Mouse (Mus musculus) kidney, embryonic 14.5 days (tissue): ENCODE measurements around the gene Gpc3. TPM values are rescaled to one million over a fixed set of nuclear protein-coding genes. Genes with fewer than 3 reads are reported as not detected.

ENCODE experiments used
- ATAC-seq: fragments of 200-750 bp; cut with Nextera tagmentation; 2 replicates; pipeline ENCODE4 v1.8.0; 2017; ENCODE audit warnings: moderate number of reproducible peaks, mild to moderate bottlenecking, moderate TSS enrichment, moderate library complexity; ENCODE audit not compliant: low FRiP score, low TSS enrichment
- H3K27ac ChIP-seq: fragments of 300-500 bp; sonication (generic); 2 replicates; pipeline ENCODE4 v1.5.1; 2014; ENCODE audit warnings: low read depth, mild to moderate bottlenecking, low read length, moderate library complexity, mixed read lengths
- H3K27me3 ChIP-seq: fragments of 300-500 bp; sonication (generic); 2 replicates; pipeline ENCODE4 v1.6.1; 2014; ENCODE audit warnings: mild to moderate bottlenecking, low read length; ENCODE audit not compliant: control insufficient read depth, insufficient read depth
- H3K36me3 ChIP-seq: fragments of 300-500 bp; sonication (generic); 2 replicates; pipeline ENCODE4 v1.6.1; 2014; ENCODE audit warnings: low read length, mixed read lengths; ENCODE audit not compliant: control insufficient read depth, insufficient read depth
- H3K4me1 ChIP-seq: fragments of 300-500 bp; sonication (generic); 2 replicates; pipeline ENCODE4 v1.6.1; 2014; ENCODE audit warnings: low read length, mixed read lengths; ENCODE audit not compliant: control insufficient read depth, insufficient read depth
- H3K4me2 ChIP-seq: fragments of 300-500 bp; sonication (generic); replicated peaks from 2 replicates; pipeline ENCODE4 v1.6.1; 2014; ENCODE audit warnings: low read depth, mild to moderate bottlenecking, low read length
- H3K4me3 ChIP-seq: fragments of 300-500 bp; sonication (generic); 2 replicates; pipeline ENCODE4 v1.5.1; 2014; ENCODE audit warnings: mild to moderate bottlenecking, low read length
- H3K9ac ChIP-seq: fragments of 300-500 bp; sonication (generic); 2 replicates; pipeline ENCODE4 v1.6.1; 2014; ENCODE audit warnings: low read depth, mild to moderate bottlenecking, low read length, moderate library complexity
- H3K9me3 ChIP-seq: fragments of 300-500 bp; sonication (generic); 2 replicates; pipeline ENCODE4 v1.6.1; 2016; ENCODE audit warnings: low read length; ENCODE audit not compliant: control insufficient read depth
- WGBS: fragments of 180-500 bp; shearing (Covaris S2); extraction: QIAGEN DNeasy Blood & Tissue Kit; methylation state at CpG from one replicate; pipeline ENCODE4 v1.1.7; 2014; 5-methylcytosine and 5-hydroxymethylcytosine counted together
- polyA plus RNA-seq: library from polyadenylated mRNA; unstranded; fragments of >200 nt; fragmentation: Nextera tagmentation; extraction: Ambion mirVana; gene quantifications from 2 replicates; pipeline ENCODE4 v1.2.1, GENCODE M21; 2014

The Gpc3 gene
- polyA plus RNA-seq = 1,004 and 1,032 TPM in 2 replicates

GRCm38 (mm10) chrX:52613328-52614030, at the start of gene Gpc3:
Gpc3 (minus strand) TSS chrX:52613950.
- H3K27me3 ChIP-seq = no peaks in the 10 kb centered on the region
- peak; percentile 47 for ATAC-seq
- no peaks in the 10 kb centered on the region for H3K9me3 ChIP-seq
- H3K4me2 ChIP-seq = peak within 1 kb of the TSS; percentile 49
- peak within 1 kb of the TSS; percentile 78 for H3K9ac ChIP-seq
- WGBS = 28% methylated on average over 48 of the region's 48 CpGs
- H3K27ac ChIP-seq = peak within 1 kb of the TSS; percentile 86
- H3K36me3 ChIP-seq = no peaks in the 10 kb centered on the region
- H3K4me1 ChIP-seq = peaks cover 18% of the 10 kb centered on the region; the same call in 1 of the 2 replicates
- H3K4me3 ChIP-seq = peak within 1 kb of the TSS; percentile 62

GRCm38 (mm10) chrX:52651975-52652374, 38.2 kb upstream of the Gpc3 start:
- no peak overlapping the region; the same call in 1 of the 2 replicates for H3K4me2 ChIP-seq
- peak overlapping the region; percentile 37; the same call in 1 of the 2 replicates for H3K9ac ChIP-seq
- H3K36me3 ChIP-seq = no peaks in the 10 kb centered on the region
- peak overlapping the region; percentile 87 for H3K27ac ChIP-seq
- H3K4me3 ChIP-seq = no peak overlapping the region
- H3K9me3 ChIP-seq = no peaks in the 10 kb centered on the region
- 0 out of 2 replicates have a peak, but pooled peaks cover 7% of the 10 kb centered on the region for H3K4me1 ChIP-seq
- peak; percentile 61; the same call in 1 of the 2 replicates for ATAC-seq
- 34% methylated on average over 10 of the region's 10 CpGs for WGBS
- no peaks in the 10 kb centered on the region for H3K27me3 ChIP-seq

GRCm38 (mm10) chrX:52651472-52651948, 37.8 kb upstream of the Gpc3 start:
- Histone ChIP-seq H3K4me2 (no peak overlapping the region; the same call in 1 of the 2 replicates), H3K4me3 (no peak overlapping the region), H3K27ac (peak overlapping the region; percentile 87), H3K9ac (peak overlapping the region; percentile 37; the same call in 1 of the 2 replicates), H3K36me3 (no peaks in the 10 kb centered on the region), H3K4me1 (0 out of 2 replicates have a peak, but pooled peaks cover 7% of the 10 kb centered on the region), H3K9me3 (no peaks in the 10 kb centered on the region), H3K27me3 (no peaks in the 10 kb centered on the region)
- WGBS = 29% methylated on average over 9 of the region's 9 CpGs
- peak; percentile 50; the same call in 1 of the 2 replicates for ATAC-seq

GRCm38 (mm10) chrX:52648910-52649785, 35.4 kb upstream of the Gpc3 start:
- no peaks in the 10 kb centered on the region for H3K36me3 ChIP-seq
- no peak overlapping the region for H3K9ac ChIP-seq
- H3K27me3 ChIP-seq = no peaks in the 10 kb centered on the region
- H3K4me3 ChIP-seq = no peak overlapping the region
- H3K27ac ChIP-seq = peak overlapping the region; percentile 79
- H3K4me1 ChIP-seq = peaks cover 10% of the 10 kb centered on the region; the same call in 1 of the 2 replicates
- H3K4me2 ChIP-seq = peak overlapping the region; percentile 21; the same call in 1 of the 2 replicates
- peak; percentile 83 for ATAC-seq
- 30% methylated on average over 19 of the region's 19 CpGs for WGBS
- no peaks in the 10 kb centered on the region for H3K9me3 ChIP-seq

- H3K4me3 ChIP-seq = no peak overlapping the region
- H3K27ac ChIP-seq = no peak overlapping the region
- peaks cover 8% of the 10 kb centered on the region; the same call in 1 of the 2 replicates for H3K4me1 ChIP-seq
- H3K4me2 ChIP-seq = no peak overlapping the region
- WGBS = 52% methylated on average over 7 of the region's 7 CpGs
- no peaks in the 10 kb centered on the region for H3K36me3 ChIP-seq
- no peak overlapping the region for H3K9ac ChIP-seq
- H3K9me3 ChIP-seq = no peaks in the 10 kb centered on the region
- H3K27me3 ChIP-seq = no peaks in the 10 kb centered on the region
- ATAC-seq = no peak
Observed at GRCm38 (mm10) chrX:52644393-52644792, 30.6 kb upstream of the Gpc3 start.

- H3K4me1 ChIP-seq = peaks cover 5% of the 10 kb centered on the region; the same call in 1 of the 2 replicates
- no peak overlapping the region for H3K4me2 ChIP-seq
- no peak overlapping the region for H3K27ac ChIP-seq
- H3K4me3 ChIP-seq = no peak overlapping the region
- WGBS = 44% methylated on average over 2 of the region's 2 CpGs
- no peak for ATAC-seq
- no peaks in the 10 kb centered on the region for H3K9me3 ChIP-seq
- H3K9ac ChIP-seq = no peak overlapping the region
- no peaks in the 10 kb centered on the region for H3K27me3 ChIP-seq
- H3K36me3 ChIP-seq = no peaks in the 10 kb centered on the region
Observed at GRCm38 (mm10) chrX:52643350-52643749, 29.6 kb upstream of the Gpc3 start.

- WGBS = 83% methylated on average over 2 of the region's 2 CpGs
- Histone ChIP-seq H3K4me2 (no peak overlapping the region), H3K27me3 (no peaks in the 10 kb centered on the region)
Observed at GRCm38 (mm10) chrX:52642126-52642525, 28.4 kb upstream of the Gpc3 start.

GRCm38 (mm10) chrX:52637419-52637818, 23.7 kb upstream of the Gpc3 start:
- ATAC-seq = no peak
- Histone ChIP-seq H3K9ac (no peak overlapping the region), H3K36me3 (no peaks in the 10 kb centered on the region), H3K27ac (no peak overlapping the region), H3K27me3 (no peaks in the 10 kb centered on the region), H3K9me3 (no peaks in the 10 kb centered on the region), H3K4me1 (peaks cover 3% of the 10 kb centered on the region; the same call in 1 of the 2 replicates), H3K4me3 (no peak overlapping the region), H3K4me2 (no peak overlapping the region)

More at GRCm38 (mm10) chrX:52642126-52642525, 28.4 kb upstream of the Gpc3 start:
- no peak for ATAC-seq
- H3K27ac ChIP-seq = no peak overlapping the region
- H3K4me1 ChIP-seq = peaks cover 3% of the 10 kb centered on the region; the same call in 1 of the 2 replicates
- H3K4me3 ChIP-seq = no peak overlapping the region
- no peaks in the 10 kb centered on the region for H3K9me3 ChIP-seq
- no peaks in the 10 kb centered on the region for H3K36me3 ChIP-seq
- H3K9ac ChIP-seq = no peak overlapping the region
